23 mouse cellular contexts compared by ENCODE assay signal in the genomic region with DNA sequence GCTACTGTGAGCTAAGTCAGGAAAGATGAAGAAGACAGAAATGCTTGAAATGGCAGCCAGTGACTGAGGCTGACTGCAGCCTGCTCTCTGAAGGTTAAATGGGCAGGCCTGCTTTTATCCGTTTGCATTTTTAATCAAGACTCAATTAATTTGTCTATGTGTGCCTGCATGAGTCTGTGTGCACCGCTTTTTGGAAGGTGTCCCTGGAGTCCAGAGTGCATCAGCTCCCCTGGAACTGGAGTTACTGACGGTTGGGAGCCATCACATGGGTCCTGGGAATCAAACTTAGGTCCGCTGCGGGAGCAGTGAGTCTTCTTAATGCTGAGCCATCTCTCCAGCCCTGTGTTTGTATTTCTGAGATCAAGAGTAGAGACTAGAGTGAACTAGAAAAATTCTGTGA. TPM values are rescaled to one million over a fixed set of nuclear protein-coding genes. Genes with fewer than 3 reads are reported as not detected.
A peak's percentile ranks its signal among the peaks of the same experiment; 100 is the strongest.
DNase-seq lines count a peak whose midpoint lies in the region; ATAC-seq lines count a peak whose summit lies in the region.
"Had no signal": no experiment of that assay in that cellular context is flagged by ENCODE, and none has a peak within 500 bp of the region (broad histone marks: within the 10 kb centered on the region; RNA-seq: fewer than 3 reads in every experiment).

No protein-coding gene starts in this region.

- no peaks in the 10 kb centered on the region for H3K9me3 ChIP-seq in heart, embryonic 12.5 days (replicated peaks)
- H3K9me3 ChIP-seq in kidney, embryonic 14.5 days (ENCODE audit: control insufficient read depth, low read length), result no peaks in the 10 kb centered on the region
- H3K9me3 ChIP-seq in liver, embryonic 13.5 days (replicated peaks), result no peaks in the 10 kb centered on the region
- no peaks in the 10 kb centered on the region for H3K9me3 ChIP-seq in liver, embryonic 12.5 days (replicated peaks)
- no peaks in the 10 kb centered on the region for H3K9me3 ChIP-seq in intestine, embryonic 15.5 days
- H3K9me3 ChIP-seq: embryonic facial prominence, embryonic 12.5 days; forebrain, embryonic 13.5 days; midbrain, embryonic 12.5 days; neural tube, embryonic 12.5 days had no signal

- H3K4me3 ChIP-seq in heart, embryonic 12.5 days, result no peak overlapping the region
- no peak overlapping the region for H3K4me3 ChIP-seq in kidney, embryonic 14.5 days (ENCODE audit: low read length)
- no peak overlapping the region for H3K4me3 ChIP-seq in liver, embryonic 13.5 days (replicated peaks)
- H3K4me3 ChIP-seq in liver, embryonic 12.5 days, result no peak overlapping the region
- no peak overlapping the region for H3K4me3 ChIP-seq in intestine, embryonic 15.5 days (replicated peaks)
- H3K4me3 ChIP-seq: embryonic facial prominence, embryonic 12.5 days; erythroblast, embryonic 14.5 days; forebrain, embryonic 13.5 days; midbrain, embryonic 12.5 days; neural tube, embryonic 12.5 days had no signal

- H3K36me3 ChIP-seq in heart, embryonic 12.5 days, result no peaks in the 10 kb centered on the region
- no peaks in the 10 kb centered on the region for H3K36me3 ChIP-seq in kidney, embryonic 14.5 days (ENCODE audit: control insufficient read depth, insufficient read depth, low read length)
- H3K36me3 ChIP-seq in liver, embryonic 13.5 days, result no peaks in the 10 kb centered on the region
- 0 out of 2 replicates have a peak, but pooled peaks cover 2% of the 10 kb centered on the region for H3K36me3 ChIP-seq in liver, embryonic 12.5 days
- no peaks in the 10 kb centered on the region for H3K36me3 ChIP-seq in intestine, embryonic 15.5 days
- H3K36me3 ChIP-seq: embryonic facial prominence, embryonic 12.5 days; midbrain, embryonic 12.5 days; neural tube, embryonic 12.5 days had no signal

- H3K4me2 ChIP-seq in heart, embryonic 12.5 days, result peak overlapping the region; percentile 6; the same call in 1 of the 2 replicates
- no peak overlapping the region for H3K4me2 ChIP-seq in kidney, embryonic 14.5 days (replicated peaks; ENCODE audit: low read depth, low read length)
- no peak overlapping the region for H3K4me2 ChIP-seq in liver, embryonic 13.5 days
- H3K4me2 ChIP-seq in liver, embryonic 12.5 days, result no peak overlapping the region
- H3K4me2 ChIP-seq in intestine, embryonic 15.5 days (replicated peaks), result no peak overlapping the region
- H3K4me2 ChIP-seq: embryonic facial prominence, embryonic 12.5 days; forebrain, embryonic 13.5 days; midbrain, embryonic 12.5 days; neural tube, embryonic 12.5 days had no signal

- H3K27ac ChIP-seq in heart, embryonic 12.5 days (ENCODE audit: poor library complexity, severe bottlenecking), result peak overlapping the region; percentile 58
- no peak overlapping the region for H3K27ac ChIP-seq in kidney, embryonic 14.5 days (ENCODE audit: low read depth, low read length)
- H3K27ac ChIP-seq in liver, embryonic 13.5 days, result peak overlapping the region; percentile 47
- H3K27ac ChIP-seq in liver, embryonic 12.5 days, result no peak overlapping the region; the same call in 1 of the 2 replicates
- H3K27ac ChIP-seq in intestine, embryonic 15.5 days, result no peak overlapping the region
- H3K27ac ChIP-seq: embryonic facial prominence, embryonic 12.5 days; forebrain, embryonic 13.5 days; hindbrain, postnatal 0 days; midbrain, embryonic 12.5 days; neural tube, embryonic 12.5 days had no signal

- no peak for ATAC-seq in heart, embryonic 12.5 days (ENCODE audit: insufficient number of reproducible peaks, low FRiP score)
- ATAC-seq in kidney, embryonic 14.5 days (ENCODE audit: low FRiP score, low TSS enrichment), result no peak
- no peak for ATAC-seq in liver, embryonic 13.5 days (ENCODE audit: low read depth)
- no peak for ATAC-seq in liver, embryonic 12.5 days
- no peak for ATAC-seq in intestine, embryonic 15.5 days
- ATAC-seq: forebrain, embryonic 13.5 days; hindbrain, postnatal 0 days had no signal

- 62% methylated on average over 5 of the region's 5 CpGs for WGBS in heart, embryonic 12.5 days
- 90% methylated on average over 5 of the region's 5 CpGs for whole genome bisulfite sequencing in kidney, embryonic 14.5 days
- 79% methylated on average over 5 of the region's 5 CpGs for WGBS in liver, embryonic 13.5 days (ENCODE audit: insufficient replicate concordance)
- WGBS in liver, embryonic 12.5 days (ENCODE audit: insufficient replicate concordance), result 83% methylated on average over 5 of the region's 5 CpGs
- 73% methylated on average over 5 of the region's 5 CpGs for WGBS in intestine, embryonic 15.5 days

- H3K27me3 ChIP-seq in heart, embryonic 12.5 days (replicated peaks), result no peaks in the 10 kb centered on the region
- no peaks in the 10 kb centered on the region for H3K27me3 ChIP-seq in kidney, embryonic 14.5 days (ENCODE audit: control insufficient read depth, insufficient read depth, low read length)
- H3K27me3 ChIP-seq in liver, embryonic 13.5 days, result no peaks in the 10 kb centered on the region
- H3K27me3 ChIP-seq in liver, embryonic 12.5 days (replicated peaks), result no peaks in the 10 kb centered on the region
- no peaks in the 10 kb centered on the region for H3K27me3 ChIP-seq in intestine, embryonic 15.5 days (replicated peaks)
- H3K27me3 ChIP-seq: embryonic facial prominence, embryonic 12.5 days; forebrain, embryonic 13.5 days; midbrain, embryonic 12.5 days; neural tube, embryonic 12.5 days had no signal

- H3K4me1 ChIP-seq in heart, embryonic 12.5 days (replicated peaks), result peaks cover 90% of the 10 kb centered on the region
- H3K4me1 ChIP-seq in kidney, embryonic 14.5 days (ENCODE audit: control insufficient read depth, insufficient read depth, low read length), result peaks cover 31% of the 10 kb centered on the region
- H3K4me1 ChIP-seq in liver, embryonic 13.5 days (replicated peaks), result peaks cover 97% of the 10 kb centered on the region
- peaks cover 96% of the 10 kb centered on the region for H3K4me1 ChIP-seq in liver, embryonic 12.5 days
- peaks cover 46% of the 10 kb centered on the region for H3K4me1 ChIP-seq in intestine, embryonic 15.5 days (replicated peaks)

- no peak for DNase-seq in heart, postnatal 4 days
- peak; percentile 39 for DNase-seq in kidney, adult 18-20 months
- DNase-seq in liver, embryonic 13.5 days, result no peak
- DNase-seq: adrenal gland, postnatal 25 days; B cell, adult 2 months; cerebellum, adult 11 months; cerebellum, postnatal 10 days; gastrocnemius, postnatal 14 days; layer of hippocampus, adult 9-11 months; lung, adult 2 months; lung, postnatal 4 days; right cerebral cortex, postnatal 4 days; thymus, adult 2 months had no signal

- H3K9ac ChIP-seq in heart, embryonic 12.5 days, result 0 out of 2 replicates have a peak overlapping the region, but pooled peaks have one; percentile 22
- no peak overlapping the region for H3K9ac ChIP-seq in kidney, embryonic 14.5 days (ENCODE audit: low read depth, low read length)
- 0 out of 2 replicates have a peak overlapping the region, but pooled peaks have one; percentile 4 for H3K9ac ChIP-seq in liver, embryonic 13.5 days
- H3K9ac ChIP-seq in liver, embryonic 12.5 days, result no peak overlapping the region
- no peak overlapping the region for H3K9ac ChIP-seq in intestine, embryonic 15.5 days
- H3K9ac ChIP-seq: embryonic facial prominence, embryonic 12.5 days; forebrain, embryonic 13.5 days; midbrain, embryonic 12.5 days; neural tube, embryonic 12.5 days had no signal

RNA-seq across cellular contexts. Expression of gene Daam1, which starts 6.7 kb away (rescaled TPM):
- 23.1 and 23.3 TPM in 2 replicates for polyA plus RNA-seq in heart, embryonic 12.5 days (2016; fragmentation: Nextera tagmentation; extraction: Ambion mirVana)
- total RNA-seq in heart, postnatal 4 days (2021), result 10 to 100 TPM; 88.8 to 92.1 TPM
- polyA plus RNA-seq in kidney, embryonic 14.5 days (2014; fragmentation: Nextera tagmentation; extraction: Ambion mirVana), result 7.4 and 13.0 TPM in 2 replicates
- 8.8 and 11.1 TPM in 2 replicates for polyA plus RNA-seq in liver, embryonic 13.5 days (2015; fragmentation: Nextera tagmentation; extraction: Ambion mirVana)
- polyA plus RNA-seq in liver, embryonic 12.5 days (2016; fragmentation: Nextera tagmentation; extraction: Ambion mirVana), result 10.7 and 11.2 TPM in 2 replicates
- 9.0 and 9.1 TPM in 2 replicates for polyA plus RNA-seq in intestine, embryonic 15.5 days (2015; fragmentation: Nextera tagmentation; extraction: Ambion mirVana)

Comparison
In these comparisons a context has a peak if more than half of its experiments do, and no peak if none do; other contexts are left out.
1. H3K27ac ChIP-seq: peak in heart, embryonic 12.5 days (single experiment) and liver, embryonic 13.5 days (single experiment); none in kidney, embryonic 14.5 days (single experiment), liver, embryonic 12.5 days (single experiment) and intestine, embryonic 15.5 days (single experiment).
2. H3K9ac ChIP-seq: peak in heart, embryonic 12.5 days (single experiment) and liver, embryonic 13.5 days (single experiment); none in kidney, embryonic 14.5 days (single experiment), liver, embryonic 12.5 days (single experiment) and intestine, embryonic 15.5 days (single experiment).